Mouse (Mus musculus) neural tube, embryonic 14.5 days (tissue): Measurements from ENCODE around the gene Mslnl. TPM values are rescaled to one million over a fixed set of nuclear protein-coding genes. Genes with fewer than 3 reads are reported as not detected.

ENCODE experiments used
- ATAC-seq: fragments of 200-750 bp; cut with Nextera tagmentation; 2 replicates; pipeline ENCODE4 v1.8.0; 2017; ENCODE audit warnings: low read depth, mild to moderate bottlenecking, moderate TSS enrichment, moderate library complexity
- H3K27ac ChIP-seq: fragments of 300-500 bp; sonication (generic); 2 replicates; pipeline ENCODE4 v1.5.1; 2014; ENCODE audit warnings: low read depth, mild to moderate bottlenecking, control low read depth, low read length, moderate library complexity, mixed read lengths
- H3K27me3 ChIP-seq: fragments of 300-500 bp; sonication (generic); 2 replicates; pipeline ENCODE4 v1.6.1; 2014; ENCODE audit warnings: low read length; ENCODE audit not compliant: control insufficient read depth, insufficient read depth
- H3K36me3 ChIP-seq: fragments of 300-500 bp; sonication (generic); 2 replicates; pipeline ENCODE4 v1.6.1; 2014; ENCODE audit warnings: low read length, mixed read lengths; ENCODE audit not compliant: control insufficient read depth, insufficient read depth
- H3K4me1 ChIP-seq: fragments of 300-500 bp; sonication (generic); 2 replicates; pipeline ENCODE4 v1.6.1; 2014; ENCODE audit warnings: low read length; ENCODE audit not compliant: control insufficient read depth, insufficient read depth
- H3K4me2 ChIP-seq: fragments of 300-500 bp; sonication (generic); 2 replicates; pipeline ENCODE4 v1.6.1; 2014; ENCODE audit warnings: mild to moderate bottlenecking, low read depth, low read length, control low read depth
- H3K4me3 ChIP-seq: fragments of 300-500 bp; sonication (generic); 2 replicates; pipeline ENCODE4 v1.5.1; 2014; ENCODE audit warnings: low read depth, low read length, control low read depth, mixed read lengths
- H3K9ac ChIP-seq: fragments of 300-500 bp; sonication (generic); replicated peaks from 2 replicates; pipeline ENCODE4 v1.6.1; 2014; ENCODE audit warnings: low read depth, mild to moderate bottlenecking, control low read depth, low read length, mixed read lengths
- H3K9me3 ChIP-seq: fragments of 300-500 bp; sonication (generic); 2 replicates; pipeline ENCODE4 v1.6.1; 2016; ENCODE audit warnings: low read length; ENCODE audit not compliant: control insufficient read depth
- WGBS: fragments of 180-500 bp; shearing (Covaris S2); extraction: QIAGEN DNeasy Blood & Tissue Kit; methylation state at CpG from one replicate; pipeline ENCODE4 v1.1.7; 2014; 5-methylcytosine and 5-hydroxymethylcytosine counted together
- polyA plus RNA-seq: library from polyadenylated mRNA; unstranded; fragments of >200 nt; fragmentation: Nextera tagmentation; extraction: Ambion mirVana; gene quantifications from 2 replicates; pipeline ENCODE4 v1.2.1, GENCODE M21; 2014

The Mslnl gene
- polyA plus RNA-seq, 1 experiment from 2014 or later: not detected

- H3K9ac ChIP-seq: peak within 1 kb of the TSS; percentile 77
- ATAC-seq: peak; percentile 86
- H3K36me3 ChIP-seq: no peaks in the 10 kb centered on the region
- under 1% methylated on average over 37 of the region's 37 CpGs for WGBS
- H3K9me3 ChIP-seq: no peaks in the 10 kb centered on the region
- H3K27ac ChIP-seq: no peak within 1 kb of the TSS
- no peaks in the 10 kb centered on the region for H3K27me3 ChIP-seq
- peak within 1 kb of the TSS; percentile 61 for H3K4me3 ChIP-seq
- peak within 1 kb of the TSS; percentile 54 for H3K4me2 ChIP-seq
- H3K4me1 ChIP-seq: peaks cover 5% of the 10 kb centered on the region; the same call in 1 of the 2 replicates
Observed at GRCm38 (mm10) chr17:25773549-25774120, 37.8 kb downstream of the Mslnl start, which contains the start of gene Narfl. Narfl (plus strand) TSS chr17:25773776.

- peaks cover 5% of the 10 kb centered on the region; the same call in 1 of the 2 replicates for H3K4me1 ChIP-seq
- H3K36me3 ChIP-seq: no peaks in the 10 kb centered on the region; the same call in 1 of the 2 replicates
- no peak overlapping the region for H3K4me3 ChIP-seq
- no peak overlapping the region for H3K27ac ChIP-seq
- no peak overlapping the region for H3K9ac ChIP-seq
- H3K27me3 ChIP-seq: no peaks in the 10 kb centered on the region
- no peak for ATAC-seq
- WGBS: 85% methylated on average over 10 of the region's 10 CpGs
- no peaks in the 10 kb centered on the region for H3K9me3 ChIP-seq
- H3K4me2 ChIP-seq: no peak overlapping the region
Observed at GRCm38 (mm10) chr17:25775318-25776062, 39.6 kb downstream of the Mslnl start.

GRCm38 (mm10) chr17:25777948-25778347, 42.1 kb downstream of the Mslnl start:
- Histone ChIP-seq H3K9ac (no peak overlapping the region), H3K9me3 (no peaks in the 10 kb centered on the region), H3K4me1 (peaks cover 5% of the 10 kb centered on the region; the same call in 1 of the 2 replicates), H3K36me3 (peaks cover 18% of the 10 kb centered on the region), H3K4me3 (no peak overlapping the region), H3K4me2 (no peak overlapping the region), H3K27ac (no peak overlapping the region), H3K27me3 (no peaks in the 10 kb centered on the region)
- no peak for ATAC-seq
- 95% methylated on average over 5 of the region's 5 CpGs for WGBS

GRCm38 (mm10) chr17:25781339-25781738, 45.5 kb downstream of the Mslnl start:
- Histone ChIP-seq H3K9ac (no peak overlapping the region), H3K4me2 (no peak overlapping the region), H3K4me3 (no peak overlapping the region), H3K9me3 (no peaks in the 10 kb centered on the region), H3K27me3 (no peaks in the 10 kb centered on the region), H3K27ac (no peak overlapping the region), H3K4me1 (peaks cover 14% of the 10 kb centered on the region), H3K36me3 (peaks cover 20% of the 10 kb centered on the region)
- 86% methylated on average over 6 of the region's 6 CpGs for WGBS
- no peak for ATAC-seq

GRCm38 (mm10) chr17:25783086-25783485, 47.2 kb downstream of the Mslnl start:
- WGBS: 63% methylated on average over 7 of the region's 7 CpGs
- H3K4me2 ChIP-seq: no peak overlapping the region
- H3K9ac ChIP-seq: no peak overlapping the region
- H3K36me3 ChIP-seq: peaks cover 20% of the 10 kb centered on the region
- no peak for ATAC-seq
- no peaks in the 10 kb centered on the region for H3K27me3 ChIP-seq
- no peak overlapping the region for H3K27ac ChIP-seq
- H3K9me3 ChIP-seq: no peaks in the 10 kb centered on the region
- peaks cover 14% of the 10 kb centered on the region for H3K4me1 ChIP-seq
- H3K4me3 ChIP-seq: no peak overlapping the region

- no peak for ATAC-seq
- Histone ChIP-seq H3K4me3 (peak overlapping the region; percentile 77), H3K4me2 (peak overlapping the region; percentile 88), H3K27ac (no peak overlapping the region), H3K9ac (peak overlapping the region; percentile 78), H3K36me3 (peaks cover 20% of the 10 kb centered on the region), H3K27me3 (no peaks in the 10 kb centered on the region), H3K9me3 (no peaks in the 10 kb centered on the region), H3K4me1 (peaks cover 14% of the 10 kb centered on the region)
- 83% methylated on average over 15 of the region's 15 CpGs for WGBS
Observed at GRCm38 (mm10) chr17:25783861-25784574, 48.2 kb downstream of the Mslnl start.

GRCm38 (mm10) chr17:25785281-25785745, 49.5 kb downstream of the Mslnl start, which contains the start of gene Haghl:
Haghl (minus strand) TSS chr17:25785673.
- Histone ChIP-seq H3K36me3 (peaks cover 20% of the 10 kb centered on the region), H3K4me2 (peak within 1 kb of the TSS; percentile 88), H3K27ac (peak within 1 kb of the TSS; percentile 85), H3K27me3 (no peaks in the 10 kb centered on the region), H3K9me3 (no peaks in the 10 kb centered on the region), H3K4me1 (peaks cover 14% of the 10 kb centered on the region), H3K9ac (peak within 1 kb of the TSS; percentile 78), H3K4me3 (peak within 1 kb of the TSS; percentile 77)
- under 1% methylated on average over 23 of the region's 23 CpGs for WGBS
- ATAC-seq: peak; percentile 81

GRCm38 (mm10) chr17:25786280-25786679, 50.4 kb downstream of the Mslnl start, which contains the start of gene Ccdc78:
Ccdc78 (plus strand) TSS chr17:25786580.
- Histone ChIP-seq H3K9ac (peak within 1 kb of the TSS; percentile 78), H3K27me3 (no peaks in the 10 kb centered on the region), H3K4me1 (peaks cover 23% of the 10 kb centered on the region), H3K27ac (peak within 1 kb of the TSS; percentile 85), H3K36me3 (peaks cover 16% of the 10 kb centered on the region), H3K4me2 (peak within 1 kb of the TSS; percentile 88), H3K4me3 (peak within 1 kb of the TSS; percentile 77), H3K9me3 (no peaks in the 10 kb centered on the region)
- ATAC-seq: no peak
- WGBS: 84% methylated on average over 3 of the region's 3 CpGs
